Mouse (Mus musculus) mammary gland, adult 2 months (tissue): ENCODE measurements around the gene Vmn2r77. TPM values are rescaled to one million over a fixed set of nuclear protein-coding genes. Genes with fewer than 3 reads are reported as not detected.

ENCODE experiments used
- polyA plus RNA-seq: library from polyadenylated mRNA; depleted of rRNA; stranded (reverse); fragments of >200 nt; gene quantifications from 2 replicates; pipeline ENCODE4 v1.2.3, GENCODE M21; 2012; ENCODE audit warnings: low replicate concordance; rRNA removed

The Vmn2r77 gene
- not detected in 2 replicates for polyA plus RNA-seq

GRCm38 (mm10) chr7:86794727-86795126 is at the start of gene Vmn2r77:
TSS of gene Vmn2r77 (plus strand) at chr7:86795027.

GRCm38 (mm10) chr7:86775617-86776325 is 19.1 kb upstream of the Vmn2r77 start, which contains the start of gene Folh1:
TSS of gene Folh1 (minus strand) at chr7:86775943.

Other genes starting within 250 kb of the Vmn2r77 start
- not detected in 2 replicates for gene Olfr295, start 211.2 kb upstream of the Vmn2r77 start, polyA plus RNA-seq
- gene Olfr294, start 178.4 kb upstream of the Vmn2r77 start, polyA plus RNA-seq, result not detected in 2 replicates
- not detected in 2 replicates for gene Olfr293, start 146.0 kb upstream of the Vmn2r77 start, polyA plus RNA-seq
- gene Olfr292, start 106.7 kb upstream of the Vmn2r77 start, polyA plus RNA-seq, result not detected in 2 replicates
- 0.62 TPM in 2 replicates for gene Folh1, start 19.1 kb upstream of the Vmn2r77 start, polyA plus RNA-seq
- not detected in 2 replicates for gene Vmn2r78, start 120.1 kb downstream of the Vmn2r77 start, polyA plus RNA-seq
- not detected in 2 replicates for gene Vmn2r79, start 201.1 kb downstream of the Vmn2r77 start, polyA plus RNA-seq